Mouse (Mus musculus) forebrain, embryonic 10.5 days (tissue): ENCODE measurements at regions not wholly inside any gene's neighbourhood (a gene's known extent, or its start where the extent isn't known, plus 50 kb on each side); places are given as distances from the start of the nearest gene placed in this dataset.
A peak's percentile ranks its signal among the peaks of the same experiment; 100 is the strongest.

Experiments
- DNase-seq: peaks from one replicate; pipeline ENCODE4 v3.0.0-alpha.2; 2017; ENCODE audit warnings: low spot score; ENCODE audit errors: extremely low spot score
- H3K27ac ChIP-seq: fragments of 300-500 bp; sonication (generic); 2 replicates; pipeline ENCODE4 v1.5.1; 2016; ENCODE audit warnings: mild to moderate bottlenecking
- H3K27me3 ChIP-seq: fragments of 300-500 bp; sonication (generic); 2 replicates; pipeline ENCODE4 v1.6.1; 2016; ENCODE audit warnings: mild to moderate bottlenecking; ENCODE audit not compliant: poor library complexity, severe bottlenecking
- H3K36me3 ChIP-seq: fragments of 300-500 bp; sonication (generic); replicated peaks from 2 replicates; pipeline ENCODE4 v1.6.1; 2016; ENCODE audit warnings: mild to moderate bottlenecking, moderate library complexity
- H3K4me1 ChIP-seq: fragments of 300-500 bp; sonication (generic); 2 replicates; pipeline ENCODE4 v1.6.1; 2016
- H3K4me3 ChIP-seq: fragments of 300-500 bp; sonication (generic); 2 replicates; pipeline ENCODE4 v1.5.1; 2016; ENCODE audit warnings: mild to moderate bottlenecking, moderate library complexity
- H3K9me3 ChIP-seq: fragments of 300-500 bp; sonication (generic); 2 replicates; pipeline ENCODE4 v1.6.1; 2016; ENCODE audit warnings: mild to moderate bottlenecking, moderate library complexity
- WGBS: fragments of 180-500 bp; shearing (Covaris S2); methylation state at CpG from one replicate; pipeline ENCODE4 v1.1.7; 2016; 5-methylcytosine and 5-hydroxymethylcytosine counted together

DNA sequence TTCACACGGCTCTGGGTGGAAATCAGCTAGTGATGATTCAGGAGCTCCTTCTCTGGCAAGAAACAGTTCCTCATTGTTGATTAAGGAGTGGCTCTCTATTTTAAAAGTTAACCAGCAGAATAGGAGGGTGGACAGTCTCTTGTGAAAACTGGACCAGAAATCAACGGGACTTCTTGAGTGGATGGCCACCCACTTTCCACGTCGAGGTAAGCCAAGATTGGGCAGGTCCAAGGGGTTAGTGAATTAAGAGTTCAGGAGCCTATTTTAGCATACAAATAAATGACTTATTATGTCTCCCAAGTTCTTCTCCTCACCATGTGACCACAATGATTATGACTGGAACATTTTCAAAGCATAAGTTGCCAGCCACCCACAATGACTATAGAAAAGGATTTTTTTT, 77.7 kb upstream of the Dkk2 start:
- DNase-seq = no peak
- no peaks in the 10 kb centered on the region for H3K9me3 ChIP-seq
- H3K36me3 ChIP-seq = no peaks in the 10 kb centered on the region
- H3K4me1 ChIP-seq = peaks cover 4% of the 10 kb centered on the region; the same call in 1 of the 2 replicates
- no peak overlapping the region for H3K4me3 ChIP-seq
- no peak overlapping the region for H3K27ac ChIP-seq
- H3K27me3 ChIP-seq = no peaks in the 10 kb centered on the region
- WGBS = 87% methylated on average over 4 of the region's 4 CpGs

DNA sequence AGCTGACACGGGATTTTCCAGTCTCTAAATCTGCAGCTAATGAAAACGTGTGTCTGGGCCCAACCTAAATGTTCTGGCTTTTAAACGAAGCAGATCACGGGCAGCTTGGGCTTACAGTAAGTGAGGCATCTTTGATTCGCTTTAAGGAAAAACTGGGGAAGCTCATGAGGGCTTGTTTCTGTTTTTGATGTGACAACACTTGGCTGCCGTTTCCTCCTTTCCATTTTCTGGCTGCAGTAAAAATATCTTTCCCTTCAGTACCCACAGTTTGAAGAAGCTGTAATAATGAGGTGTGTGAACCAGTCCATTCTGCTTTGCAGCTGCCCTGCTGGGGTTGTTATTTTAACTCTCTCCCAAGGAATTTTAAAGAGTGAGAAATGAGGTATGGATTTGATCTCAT, 69.9 kb upstream of the Dkk2 start:
- Histone ChIP-seq H3K27me3 (no peaks in the 10 kb centered on the region), H3K4me1 (peaks cover 34% of the 10 kb centered on the region), H3K27ac (0 out of 2 replicates have a peak overlapping the region, but pooled peaks have one; percentile 16), H3K4me3 (no peak overlapping the region), H3K36me3 (no peaks in the 10 kb centered on the region), H3K9me3 (no peaks in the 10 kb centered on the region)
- DNase-seq = no peak
- WGBS = 62% methylated on average over 6 of the region's 6 CpGs

DNA sequence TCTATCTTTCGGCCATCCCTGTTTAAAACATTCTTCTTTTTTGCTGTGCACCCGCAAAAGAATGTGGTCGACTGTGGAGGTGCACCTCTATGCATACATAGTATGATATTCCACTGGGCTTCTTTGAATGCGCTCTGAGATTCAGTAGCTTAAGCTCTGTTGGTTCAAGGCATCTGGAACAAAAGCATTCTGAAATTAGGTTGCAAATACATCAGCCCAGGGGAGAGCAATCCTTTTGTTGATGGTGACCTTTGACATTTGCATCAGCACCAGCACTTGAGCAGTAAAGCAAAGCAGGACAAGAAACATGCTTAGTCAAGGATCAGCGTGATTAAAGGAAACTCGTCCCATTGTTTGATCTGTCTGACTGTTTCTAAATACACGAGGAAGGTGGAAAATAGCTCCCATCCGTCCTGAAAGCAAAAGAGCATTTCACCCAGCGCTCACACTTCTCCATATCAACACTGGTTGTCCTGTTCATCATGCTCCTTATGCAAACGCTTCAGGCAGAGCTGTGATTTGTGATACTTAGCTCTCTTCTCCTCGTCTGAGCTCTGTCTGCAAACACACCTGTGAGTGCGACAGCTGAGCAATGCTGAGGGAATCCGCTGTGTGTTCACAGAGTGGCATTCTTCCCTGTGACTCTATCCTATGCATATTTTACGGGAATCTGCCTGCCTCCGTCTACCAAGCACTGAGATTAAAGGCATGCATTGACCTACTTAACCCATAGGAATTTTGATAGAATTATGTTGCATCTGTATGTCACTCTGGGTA, 67.4 kb upstream of the Dkk2 start:
- DNase-seq = no peak
- H3K9me3 ChIP-seq = no peaks in the 10 kb centered on the region
- H3K27me3 ChIP-seq = no peaks in the 10 kb centered on the region
- H3K4me1 ChIP-seq = peaks cover 34% of the 10 kb centered on the region
- H3K4me3 ChIP-seq = no peak overlapping the region
- H3K27ac ChIP-seq = peak overlapping the region; percentile 65
- no peaks in the 10 kb centered on the region for H3K36me3 ChIP-seq
- 15% methylated on average over 15 of the region's 15 CpGs for WGBS

DNA sequence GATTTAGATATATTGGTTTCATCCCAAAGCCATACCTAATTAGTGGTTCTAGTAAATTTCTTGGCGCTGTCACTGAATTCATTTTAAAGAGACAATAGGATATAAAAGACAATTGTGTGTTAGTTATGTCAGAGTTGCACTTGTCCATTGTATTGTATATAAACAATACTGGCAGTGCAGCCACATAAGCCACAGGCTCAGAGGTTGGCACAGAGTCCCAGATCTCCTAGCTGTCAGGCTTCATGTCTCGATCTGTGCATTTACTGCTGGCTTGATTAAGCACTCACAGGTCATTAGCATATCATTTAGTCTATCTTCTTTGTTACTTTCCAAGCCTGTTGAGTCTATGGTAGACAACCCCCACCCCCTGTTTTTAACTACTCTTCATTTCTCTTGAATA, 66.6 kb upstream of the Dkk2 start:
- H3K4me1 ChIP-seq = peaks cover 34% of the 10 kb centered on the region
- WGBS = 46% methylated on average over 2 of the region's 2 CpGs
- no peaks in the 10 kb centered on the region for H3K27me3 ChIP-seq
- no peaks in the 10 kb centered on the region for H3K36me3 ChIP-seq
- DNase-seq = no peak
- no peak overlapping the region for H3K27ac ChIP-seq
- no peak overlapping the region for H3K4me3 ChIP-seq
- H3K9me3 ChIP-seq = no peaks in the 10 kb centered on the region

DNA sequence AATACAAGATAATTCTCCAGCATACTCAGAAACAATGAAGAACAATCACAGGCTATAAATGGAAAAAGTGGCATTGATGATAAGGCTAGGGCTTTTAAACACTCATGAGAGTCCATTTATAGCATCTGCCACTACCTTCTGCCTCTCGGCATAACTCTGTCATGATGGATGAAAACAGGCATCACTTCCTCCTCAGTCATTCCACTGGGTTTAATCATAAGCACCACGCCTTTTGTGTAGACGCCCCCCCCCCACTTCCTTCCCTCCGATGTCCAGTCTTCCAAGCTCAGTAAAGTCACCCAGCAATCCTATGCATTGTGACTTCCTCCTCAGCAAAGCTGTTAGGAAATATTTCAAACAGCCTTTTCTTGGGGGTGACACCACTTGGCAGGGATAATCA, 63.1 kb upstream of the Dkk2 start:
- no peak overlapping the region for H3K27ac ChIP-seq
- H3K4me3 ChIP-seq = no peak overlapping the region
- DNase-seq = no peak
- WGBS = 83% methylated on average over 4 of the region's 4 CpGs
- no peaks in the 10 kb centered on the region for H3K27me3 ChIP-seq
- no peaks in the 10 kb centered on the region for H3K36me3 ChIP-seq
- H3K9me3 ChIP-seq = no peaks in the 10 kb centered on the region
- H3K4me1 ChIP-seq = peaks cover 20% of the 10 kb centered on the region

DNA sequence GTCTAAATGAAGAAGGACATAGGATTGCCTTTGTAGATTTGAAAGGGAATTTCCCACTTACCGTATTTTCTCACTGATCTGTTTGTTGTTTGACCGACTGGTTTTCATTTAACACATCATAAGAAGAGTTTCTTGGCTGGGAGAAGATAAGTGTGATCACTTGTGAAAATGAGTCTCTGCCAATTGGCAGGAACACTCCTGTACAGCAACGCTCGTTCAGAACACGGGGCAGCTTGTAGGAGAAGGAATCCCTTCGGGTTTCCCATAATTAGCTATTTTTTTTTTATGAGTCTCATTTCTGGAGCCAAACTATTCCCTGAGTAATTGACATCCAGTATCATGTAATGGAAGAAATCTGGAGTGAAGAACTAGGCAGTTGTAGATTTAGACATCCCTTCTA, 61.8 kb upstream of the Dkk2 start:
- DNase-seq = no peak
- 92% methylated on average over 6 of the region's 6 CpGs for WGBS
- Histone ChIP-seq H3K4me1 (peaks cover 7% of the 10 kb centered on the region), H3K4me3 (no peak overlapping the region), H3K27ac (no peak overlapping the region), H3K9me3 (no peaks in the 10 kb centered on the region), H3K36me3 (no peaks in the 10 kb centered on the region), H3K27me3 (no peaks in the 10 kb centered on the region)

DNA sequence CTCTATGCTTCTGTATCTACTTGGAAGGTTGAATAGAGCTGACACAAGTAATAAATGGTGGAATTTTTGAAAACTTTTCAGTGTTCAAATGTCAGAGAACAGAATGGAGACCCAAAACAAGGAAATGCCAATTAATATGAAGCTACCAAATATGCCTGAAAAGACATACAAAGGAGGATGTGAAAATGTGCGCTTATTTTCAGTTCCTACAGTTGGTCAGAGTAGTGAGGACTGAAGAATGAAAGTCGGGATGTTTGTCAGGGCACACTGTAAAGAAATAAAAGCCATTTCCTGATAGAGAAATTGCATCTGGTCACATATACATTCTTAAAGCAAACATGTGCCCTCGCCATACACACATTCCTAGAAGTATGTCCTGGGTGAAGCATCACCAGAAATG, 56.0 kb upstream of the Dkk2 start:
- no peaks in the 10 kb centered on the region for H3K27me3 ChIP-seq
- H3K36me3 ChIP-seq = no peaks in the 10 kb centered on the region
- H3K4me3 ChIP-seq = no peak overlapping the region
- no peak for DNase-seq
- no peaks in the 10 kb centered on the region for H3K9me3 ChIP-seq
- 93% methylated on average over 3 of the region's 3 CpGs for WGBS
- peaks cover 18% of the 10 kb centered on the region for H3K4me1 ChIP-seq
- no peak overlapping the region for H3K27ac ChIP-seq

DNA sequence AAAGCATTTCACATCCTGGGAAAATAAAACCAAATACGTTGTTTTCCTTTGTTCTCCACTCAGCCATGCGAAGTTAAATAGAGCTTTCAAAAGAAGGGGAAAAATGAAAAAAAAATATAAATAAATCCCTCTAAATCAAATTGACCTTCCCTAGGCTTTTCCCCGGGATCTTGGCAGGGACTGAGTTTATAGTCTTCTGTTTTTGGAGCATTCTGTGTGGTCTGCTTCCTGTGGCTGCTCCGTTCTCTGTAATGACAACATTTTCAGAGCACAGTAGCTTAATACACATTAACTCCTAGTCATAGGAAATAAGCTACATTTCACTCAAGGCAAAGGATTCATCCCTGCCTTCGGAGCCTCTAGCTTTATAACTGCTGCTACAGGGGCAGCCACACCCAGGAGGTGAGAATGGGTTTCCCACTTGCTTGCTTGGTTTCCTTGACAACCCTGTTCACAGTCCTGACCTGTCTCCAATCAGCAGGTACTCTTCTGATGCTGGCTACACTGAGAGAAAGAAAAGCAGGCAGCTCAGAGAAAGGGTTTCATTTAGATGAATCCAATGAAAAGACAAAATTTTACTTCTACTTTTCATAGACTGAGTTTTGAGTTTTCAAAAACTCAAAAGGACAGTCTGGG, 51.9 kb upstream of the Dkk2 start:
- Histone ChIP-seq H3K4me1 (peaks cover 24% of the 10 kb centered on the region), H3K27me3 (no peaks in the 10 kb centered on the region), H3K36me3 (no peaks in the 10 kb centered on the region), H3K9me3 (no peaks in the 10 kb centered on the region), H3K4me3 (no peak overlapping the region), H3K27ac (no peak overlapping the region)
- 59% methylated on average over 5 of the region's 5 CpGs for WGBS
- no peak for DNase-seq

DNA sequence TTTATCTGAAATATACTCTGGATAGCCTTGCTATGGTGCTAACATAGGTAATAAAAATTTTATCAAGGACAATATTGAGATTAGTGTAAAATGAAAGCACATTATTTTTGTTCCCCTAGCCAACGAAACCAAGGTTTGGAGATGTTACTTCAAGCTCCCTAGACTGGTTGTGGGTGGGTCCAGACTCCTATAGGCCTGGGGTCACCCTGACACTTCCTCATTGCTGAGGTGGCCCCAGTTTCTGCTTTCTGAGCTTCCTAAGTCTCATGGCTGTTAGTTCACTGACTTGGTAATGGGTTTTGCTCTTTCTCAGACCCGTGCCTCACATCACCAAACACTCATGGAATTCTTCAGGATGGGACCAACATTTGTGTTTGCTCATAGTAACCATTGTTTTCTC, 49.9 kb upstream of the Dkk2 start:
- Histone ChIP-seq H3K27ac (no peak overlapping the region), H3K27me3 (no peaks in the 10 kb centered on the region), H3K4me1 (peaks cover 24% of the 10 kb centered on the region), H3K36me3 (no peaks in the 10 kb centered on the region), H3K9me3 (no peaks in the 10 kb centered on the region), H3K4me3 (no peak overlapping the region)
- no peak for DNase-seq
- 79% methylated on average over 2 of the region's 2 CpGs for WGBS
